Mouse (Mus musculus) heart, embryonic 13.5 days (tissue): ENCODE measurements around the gene Olfr126. TPM values are rescaled to one million over a fixed set of nuclear protein-coding genes. Genes with fewer than 3 reads are reported as not detected.
A peak's percentile ranks its signal among the peaks of the same experiment; 100 is the strongest.

ENCODE experiments used
- ATAC-seq: fragments of 200-750 bp; cut with Nextera tagmentation; 2 replicates; pipeline ENCODE4 v1.8.0; 2017; ENCODE audit warnings: moderate TSS enrichment; ENCODE audit not compliant: insufficient number of reproducible peaks, low FRiP score, low TSS enrichment; ENCODE audit errors: extremely low read depth
- H3K27ac ChIP-seq: fragments of 300-500 bp; sonication (generic); replicated peaks from 2 replicates; pipeline ENCODE4 v1.5.1; 2015; ENCODE audit warnings: moderate library complexity, mild to moderate bottlenecking, inconsistent platforms
- H3K27me3 ChIP-seq: fragments of 300-500 bp; sonication (generic); replicated peaks from 2 replicates; pipeline ENCODE4 v1.6.1; 2015; ENCODE audit warnings: mild to moderate bottlenecking, inconsistent platforms
- H3K36me3 ChIP-seq: fragments of 300-500 bp; sonication (generic); 2 replicates; pipeline ENCODE4 v1.6.1; 2015; ENCODE audit warnings: mild to moderate bottlenecking, inconsistent platforms
- H3K4me1 ChIP-seq: fragments of 300-500 bp; sonication (generic); 2 replicates; pipeline ENCODE4 v1.6.1; 2015; ENCODE audit warnings: inconsistent platforms
- H3K4me2 ChIP-seq: fragments of 300-500 bp; sonication (generic); 2 replicates; pipeline ENCODE4 v1.6.1; 2015; ENCODE audit warnings: inconsistent platforms, mild to moderate bottlenecking, moderate library complexity
- H3K4me3 ChIP-seq: fragments of 300-500 bp; sonication (generic); 2 replicates; pipeline ENCODE4 v1.5.1; 2015; ENCODE audit warnings: moderate library complexity, mild to moderate bottlenecking, inconsistent platforms
- H3K9ac ChIP-seq: fragments of 300-500 bp; sonication (generic); 2 replicates; pipeline ENCODE4 v1.6.1; 2015; ENCODE audit warnings: inconsistent platforms, mild to moderate bottlenecking, moderate library complexity
- H3K9me3 ChIP-seq: fragments of 300-500 bp; sonication (generic); 2 replicates; pipeline ENCODE4 v1.6.1; 2016; ENCODE audit warnings: inconsistent platforms
- WGBS: fragments of 180-500 bp; shearing (Covaris S2); methylation state at CpG from one replicate; pipeline ENCODE4 v1.1.7; 2015; ENCODE audit warnings: mixed read lengths; 5-methylcytosine and 5-hydroxymethylcytosine counted together
- polyA plus RNA-seq: library from polyadenylated mRNA; unstranded; fragments of >200 nt; fragmentation: Nextera tagmentation; extraction: Ambion mirVana; gene quantifications from 2 replicates; pipeline ENCODE4 v1.2.1, GENCODE M21; 2015

The Olfr126 gene
- not detected in 2 replicates for polyA plus RNA-seq

- Histone ChIP-seq H3K4me2 (no peak within 1 kb of the TSS), H3K36me3 (no peaks in the 10 kb centered on the region)
- ATAC-seq, result no peak
These were observed at the start of gene Olfr126 for GRCm38 (mm10) chr17:37847183-37847582. Gene Olfr126, plus strand, starts transcription at chr17:37847483.

GRCm38 (mm10) chr17:37799588-37799987 lies 47.7 kb upstream of the Olfr126 start, which contains the start of gene Olfr124:
Gene Olfr124, plus strand, starts transcription at chr17:37799888.
- ATAC-seq, result no peak
- Histone ChIP-seq H3K9me3 (no peaks in the 10 kb centered on the region), H3K27ac (no peak within 1 kb of the TSS), H3K9ac (no peak within 1 kb of the TSS), H3K4me2 (no peak within 1 kb of the TSS), H3K27me3 (no peaks in the 10 kb centered on the region), H3K4me3 (no peak within 1 kb of the TSS), H3K36me3 (no peaks in the 10 kb centered on the region), H3K4me1 (no peaks in the 10 kb centered on the region)
- 74% methylated on average over 3 of the region's 3 CpGs for WGBS

More at GRCm38 (mm10) chr17:37847183-37847582, at the start of gene Olfr126:
- H3K27me3 ChIP-seq, result no peaks in the 10 kb centered on the region
- no peaks in the 10 kb centered on the region for H3K9me3 ChIP-seq
- no peaks in the 10 kb centered on the region for H3K4me1 ChIP-seq
- no peak within 1 kb of the TSS for H3K27ac ChIP-seq
- H3K4me3 ChIP-seq, result no peak within 1 kb of the TSS
- no peak within 1 kb of the TSS for H3K9ac ChIP-seq

GRCm38 (mm10) chr17:37832649-37833048 lies 14.6 kb upstream of the Olfr126 start, which contains the start of gene Olfr125:
Gene Olfr125, plus strand, starts transcription at chr17:37832949.
- Histone ChIP-seq H3K36me3 (no peaks in the 10 kb centered on the region), H3K27ac (no peak within 1 kb of the TSS), H3K4me2 (no peak within 1 kb of the TSS), H3K27me3 (no peaks in the 10 kb centered on the region), H3K9me3 (no peaks in the 10 kb centered on the region), H3K9ac (no peak within 1 kb of the TSS), H3K4me1 (no peaks in the 10 kb centered on the region), H3K4me3 (no peak within 1 kb of the TSS)
- ATAC-seq, result no peak

GRCm38 (mm10) chr17:37863901-37864300 lies 16.6 kb downstream of the Olfr126 start:
- no peak for ATAC-seq
- WGBS, result 55% methylated on average over 2 of the region's 2 CpGs

GRCm38 (mm10) chr17:37869676-37870205 lies 22.5 kb downstream of the Olfr126 start:
- Histone ChIP-seq H3K9ac (no peak overlapping the region), H3K27me3 (no peaks in the 10 kb centered on the region), H3K36me3 (no peaks in the 10 kb centered on the region), H3K4me3 (no peak overlapping the region), H3K27ac (no peak overlapping the region), H3K9me3 (no peaks in the 10 kb centered on the region), H3K4me1 (no peaks in the 10 kb centered on the region), H3K4me2 (peak overlapping the region; percentile 27)
- 20% methylated on average over 8 of the region's 8 CpGs for WGBS
- no peak for ATAC-seq

More at GRCm38 (mm10) chr17:37863901-37864300, 16.6 kb downstream of the Olfr126 start:
- no peak overlapping the region for H3K27ac ChIP-seq
- no peaks in the 10 kb centered on the region for H3K27me3 ChIP-seq
- H3K9ac ChIP-seq, result no peak overlapping the region
- no peak overlapping the region for H3K4me2 ChIP-seq
- 0 out of 2 replicates have a peak, but pooled peaks cover 9% of the 10 kb centered on the region for H3K9me3 ChIP-seq
- H3K4me3 ChIP-seq, result no peak overlapping the region
- no peaks in the 10 kb centered on the region for H3K4me1 ChIP-seq
- H3K36me3 ChIP-seq, result no peaks in the 10 kb centered on the region

- Histone ChIP-seq H3K4me2 (no peak overlapping the region), H3K27me3 (no peaks in the 10 kb centered on the region), H3K4me3 (no peak overlapping the region), H3K9me3 (no peaks in the 10 kb centered on the region), H3K9ac (no peak overlapping the region), H3K36me3 (no peaks in the 10 kb centered on the region), H3K27ac (no peak overlapping the region), H3K4me1 (no peaks in the 10 kb centered on the region)
- 63% methylated on average over 3 of the region's 3 CpGs for WGBS
- ATAC-seq, result no peak
These were observed 26.5 kb downstream of the Olfr126 start for GRCm38 (mm10) chr17:37873830-37874229.

GRCm38 (mm10) chr17:37900137-37900536 lies 52.9 kb downstream of the Olfr126 start, which contains the start of gene Olfr127:
Gene Olfr127, plus strand, starts transcription at chr17:37900437.
- no peak for ATAC-seq
- Histone ChIP-seq H3K9me3 (no peaks in the 10 kb centered on the region), H3K4me1 (no peaks in the 10 kb centered on the region), H3K9ac (no peak within 1 kb of the TSS), H3K4me3 (no peak within 1 kb of the TSS), H3K36me3 (no peaks in the 10 kb centered on the region), H3K27me3 (no peaks in the 10 kb centered on the region), H3K27ac (no peak within 1 kb of the TSS), H3K4me2 (no peak within 1 kb of the TSS)
- 51% methylated on average over 1 of the region's 1 CpGs for WGBS

Other genes with a start within 250 kb of the Olfr126 start
- not detected in 2 replicates for gene Olfr115, start 220.4 kb upstream of the Olfr126 start, polyA plus RNA-seq
- gene Olfr116, start 220.3 kb upstream of the Olfr126 start, polyA plus RNA-seq, result not detected in 2 replicates
- gene Olfr117, start 183.7 kb upstream of the Olfr126 start, polyA plus RNA-seq, result not detected in 2 replicates
- gene Olfr118, start 180.5 kb upstream of the Olfr126 start, polyA plus RNA-seq, result not detected in 2 replicates
- gene Olfr119, start 150.9 kb upstream of the Olfr126 start, polyA plus RNA-seq, result not detected in 2 replicates
- not detected in 2 replicates for gene Olfr120, start 125.7 kb upstream of the Olfr126 start, polyA plus RNA-seq
- gene Olfr121, start 98.6 kb upstream of the Olfr126 start, polyA plus RNA-seq, result not detected in 2 replicates
- gene Olfr122, start 78.9 kb upstream of the Olfr126 start, polyA plus RNA-seq, result not detected in 2 replicates
- not detected in 2 replicates for gene Olfr123, start 54.0 kb upstream of the Olfr126 start, polyA plus RNA-seq
- not detected in 2 replicates for gene Olfr124, start 47.6 kb upstream of the Olfr126 start, polyA plus RNA-seq
- gene Olfr125, start 14.5 kb upstream of the Olfr126 start, polyA plus RNA-seq, result not detected in 2 replicates
- gene Olfr127, start 53.0 kb downstream of the Olfr126 start, polyA plus RNA-seq, result not detected in 2 replicates
- gene Olfr128, start 73.1 kb downstream of the Olfr126 start, polyA plus RNA-seq, result not detected in 2 replicates
- not detected in 2 replicates for gene Olfr761, start 105.6 kb downstream of the Olfr126 start, polyA plus RNA-seq
- not detected in 2 replicates for gene Olfr129, start 212.6 kb downstream of the Olfr126 start, polyA plus RNA-seq
- gene Olfr130, start 216.4 kb downstream of the Olfr126 start, polyA plus RNA-seq, result not detected in 2 replicates
- not detected in 2 replicates for gene Olfr131, start 241.2 kb downstream of the Olfr126 start, polyA plus RNA-seq